In the genomic region with DNA sequence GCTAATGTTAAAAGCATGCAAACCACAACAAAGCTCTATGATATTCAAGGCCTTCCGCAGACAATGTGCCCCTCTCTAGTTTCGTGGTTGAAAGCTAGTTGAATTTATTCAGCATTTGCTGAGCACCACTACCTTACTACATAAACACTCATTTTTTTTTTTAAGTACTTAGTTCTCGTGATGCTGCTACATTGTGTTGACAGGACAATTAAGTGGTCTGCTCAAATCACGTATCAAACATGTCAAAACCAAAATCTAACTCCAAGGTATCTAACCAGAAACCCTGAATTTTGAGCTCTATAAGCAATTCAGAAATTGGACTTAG, we compare ENCODE assay signal across 7 mouse cellular contexts. TPM values are rescaled to one million over a fixed set of nuclear protein-coding genes. Genes with fewer than 3 reads are reported as not detected.
DNase-seq lines count a peak whose midpoint lies in the region; ATAC-seq and TF ChIP-seq lines count a peak whose summit lies in the region.

No protein-coding gene starts in this region.

- TF ChIP-seq EP300 in stomach, postnatal 0 days (optimal IDR thresholded peaks at IDR 0.05): no peak

- H3K9me3 ChIP-seq in neural tube, embryonic 11.5 days (ENCODE audit: control insufficient read depth, low read length): no peaks in the 10 kb centered on the region
- H3K9me3 ChIP-seq in forebrain, embryonic 13.5 days (replicated peaks): no peaks in the 10 kb centered on the region
- no peaks in the 10 kb centered on the region for H3K9me3 ChIP-seq in liver, embryonic 11.5 days (ENCODE audit: control insufficient read depth, low read length)
- H3K9me3 ChIP-seq in stomach, postnatal 0 days (ENCODE audit: control insufficient read depth, low read length): no peaks in the 10 kb centered on the region

- 24% methylated on average over 4 of the region's 4 CpGs for WGBS in neural tube, embryonic 11.5 days
- WGBS in forebrain, embryonic 13.5 days: 12% methylated on average over 4 of the region's 4 CpGs
- WGBS in liver, embryonic 11.5 days: 21% methylated on average over 4 of the region's 4 CpGs
- 7% methylated on average over 4 of the region's 4 CpGs for WGBS in stomach, postnatal 0 days

- H3K4me1 ChIP-seq in neural tube, embryonic 11.5 days (ENCODE audit: control insufficient read depth, insufficient read depth, low read length): peaks cover 5% of the 10 kb centered on the region; the same call in 1 of the 2 replicates
- peaks cover 10% of the 10 kb centered on the region for H3K4me1 ChIP-seq in forebrain, embryonic 13.5 days
- peaks cover 4% of the 10 kb centered on the region; the same call in 1 of the 2 replicates for H3K4me1 ChIP-seq in liver, embryonic 11.5 days (replicated peaks; ENCODE audit: control insufficient read depth, insufficient read depth, low read length)
- 0 out of 2 replicates have a peak, but pooled peaks cover 4% of the 10 kb centered on the region for H3K4me1 ChIP-seq in stomach, postnatal 0 days (replicated peaks; ENCODE audit: control insufficient read depth, insufficient read depth)

- no peak for TF ChIP-seq CTCF in stomach, postnatal 0 days (IDR thresholded peaks at IDR 0.05; ENCODE audit: low read depth)

- no peak overlapping the region for H3K27ac ChIP-seq in neural tube, embryonic 11.5 days (ENCODE audit: low read depth, low read length)
- no peak overlapping the region for H3K27ac ChIP-seq in forebrain, embryonic 13.5 days
- H3K27ac ChIP-seq in liver, embryonic 11.5 days (ENCODE audit: low read depth, low read length): no peak overlapping the region
- H3K27ac ChIP-seq in stomach, postnatal 0 days (replicated peaks): no peak overlapping the region

- no peaks in the 10 kb centered on the region for H3K36me3 ChIP-seq in neural tube, embryonic 11.5 days (ENCODE audit: control insufficient read depth, insufficient read depth, low read length)
- H3K36me3 ChIP-seq in forebrain, embryonic 13.5 days (ENCODE audit: poor library complexity, severe bottlenecking): no peaks in the 10 kb centered on the region
- H3K36me3 ChIP-seq in liver, embryonic 11.5 days (ENCODE audit: control insufficient read depth, insufficient read depth, low read length): no peaks in the 10 kb centered on the region; the same call in 1 of the 2 replicates
- H3K36me3 ChIP-seq in stomach, postnatal 0 days (ENCODE audit: control insufficient read depth, insufficient read depth, low read length): no peaks in the 10 kb centered on the region

- no peak for ATAC-seq in neural tube, embryonic 11.5 days (ENCODE audit: insufficient read depth, low FRiP score, low TSS enrichment)
- no peak; the same call in 1 of the 2 replicates for ATAC-seq in forebrain, embryonic 13.5 days
- peak; percentile 33 for ATAC-seq in liver, embryonic 11.5 days (replicated peaks; ENCODE audit: low FRiP score)
- no peak for ATAC-seq in stomach, postnatal 0 days (ENCODE audit: low FRiP score, low TSS enrichment)

- no peak for DNase-seq in neural tube, embryonic 11.5 days (ENCODE audit: low spot score)
- DNase-seq in neural tube, embryonic 10.5 days (ENCODE audit: extremely low spot score, low spot score): no peak
- DNase-seq in liver, embryonic 11.5 days (ENCODE audit: low spot score): no peak
- no peak for DNase-seq in stomach, postnatal 0 days (ENCODE audit: low spot score)
- no peak for DNase-seq in thymus, postnatal 36 days
- no peak for DNase-seq in adipocyte (ENCODE audit: low spot score)

- peak overlapping the region; percentile 79 for H3K9ac ChIP-seq in neural tube, embryonic 11.5 days (ENCODE audit: low read length)
- H3K9ac ChIP-seq in forebrain, embryonic 13.5 days: peak overlapping the region; percentile 80; the same call in 1 of the 2 replicates
- H3K9ac ChIP-seq in liver, embryonic 11.5 days (ENCODE audit: low read depth, low read length): peak overlapping the region; percentile 82
- H3K9ac ChIP-seq in stomach, postnatal 0 days (ENCODE audit: low read length): peak overlapping the region; percentile 81

- H3K4me3 ChIP-seq in neural tube, embryonic 11.5 days (ENCODE audit: low read depth, low read length): peak overlapping the region; percentile 92
- peak overlapping the region; percentile 85 for H3K4me3 ChIP-seq in forebrain, embryonic 13.5 days
- H3K4me3 ChIP-seq in liver, embryonic 11.5 days (ENCODE audit: low read depth, low read length): peak overlapping the region; percentile 88
- peak overlapping the region; percentile 75 for H3K4me3 ChIP-seq in stomach, postnatal 0 days (ENCODE audit: low read depth, low read length)

- H3K4me2 ChIP-seq in neural tube, embryonic 11.5 days (ENCODE audit: low read depth): peak overlapping the region; percentile 84
- H3K4me2 ChIP-seq in forebrain, embryonic 13.5 days: peak overlapping the region; percentile 89
- peak overlapping the region; percentile 92 for H3K4me2 ChIP-seq in liver, embryonic 11.5 days
- peak overlapping the region; percentile 95 for H3K4me2 ChIP-seq in stomach, postnatal 0 days (replicated peaks; ENCODE audit: low read depth)

- H3K27me3 ChIP-seq in neural tube, embryonic 11.5 days (ENCODE audit: control insufficient read depth, insufficient read depth, low read length): no peaks in the 10 kb centered on the region
- peaks cover 4% of the 10 kb centered on the region; the same call in 1 of the 2 replicates for H3K27me3 ChIP-seq in forebrain, embryonic 13.5 days
- H3K27me3 ChIP-seq in liver, embryonic 11.5 days (replicated peaks; ENCODE audit: control insufficient read depth, insufficient read depth, low read length): no peaks in the 10 kb centered on the region
- H3K27me3 ChIP-seq in stomach, postnatal 0 days (ENCODE audit: control insufficient read depth, insufficient read depth, low read length): no peaks in the 10 kb centered on the region

RNA-seq across cellular contexts. Expression of gene Sumf1, which starts 0.3 kb away (rescaled TPM):
- 12.4 and 14.1 TPM in 2 replicates for polyA plus RNA-seq in neural tube, embryonic 11.5 days (2014; fragmentation: Nextera tagmentation; extraction: Ambion mirVana)
- polyA plus RNA-seq in forebrain, embryonic 13.5 days (2015; fragmentation: Nextera tagmentation; extraction: Ambion mirVana): 12.6 and 13.6 TPM in 2 replicates
- polyA plus RNA-seq in liver, embryonic 11.5 days (2014; fragmentation: Nextera tagmentation; extraction: Ambion mirVana): 16.2 and 17.6 TPM in 2 replicates
- polyA plus RNA-seq in stomach, postnatal 0 days (2015; fragmentation: Nextera tagmentation; extraction: Ambion mirVana): 20.0 and 20.5 TPM in 2 replicates

RNA-seq across cellular contexts. Expression of gene Itpr1, which starts 27.2 kb away (rescaled TPM):
- polyA plus RNA-seq in neural tube, embryonic 11.5 days (2014; fragmentation: Nextera tagmentation; extraction: Ambion mirVana): 6.5 and 8.4 TPM in 2 replicates
- polyA plus RNA-seq in forebrain, embryonic 13.5 days (2015; fragmentation: Nextera tagmentation; extraction: Ambion mirVana): 5.7 and 6.9 TPM in 2 replicates
- polyA plus RNA-seq in liver, embryonic 11.5 days (2014; fragmentation: Nextera tagmentation; extraction: Ambion mirVana): 6.9 and 8.3 TPM in 2 replicates
- 3.9 and 4.0 TPM in 2 replicates for polyA plus RNA-seq in stomach, postnatal 0 days (2015; fragmentation: Nextera tagmentation; extraction: Ambion mirVana)
